Mouse (Mus musculus): Measurements from ENCODE around the gene Tsc22d4.

DNA sequence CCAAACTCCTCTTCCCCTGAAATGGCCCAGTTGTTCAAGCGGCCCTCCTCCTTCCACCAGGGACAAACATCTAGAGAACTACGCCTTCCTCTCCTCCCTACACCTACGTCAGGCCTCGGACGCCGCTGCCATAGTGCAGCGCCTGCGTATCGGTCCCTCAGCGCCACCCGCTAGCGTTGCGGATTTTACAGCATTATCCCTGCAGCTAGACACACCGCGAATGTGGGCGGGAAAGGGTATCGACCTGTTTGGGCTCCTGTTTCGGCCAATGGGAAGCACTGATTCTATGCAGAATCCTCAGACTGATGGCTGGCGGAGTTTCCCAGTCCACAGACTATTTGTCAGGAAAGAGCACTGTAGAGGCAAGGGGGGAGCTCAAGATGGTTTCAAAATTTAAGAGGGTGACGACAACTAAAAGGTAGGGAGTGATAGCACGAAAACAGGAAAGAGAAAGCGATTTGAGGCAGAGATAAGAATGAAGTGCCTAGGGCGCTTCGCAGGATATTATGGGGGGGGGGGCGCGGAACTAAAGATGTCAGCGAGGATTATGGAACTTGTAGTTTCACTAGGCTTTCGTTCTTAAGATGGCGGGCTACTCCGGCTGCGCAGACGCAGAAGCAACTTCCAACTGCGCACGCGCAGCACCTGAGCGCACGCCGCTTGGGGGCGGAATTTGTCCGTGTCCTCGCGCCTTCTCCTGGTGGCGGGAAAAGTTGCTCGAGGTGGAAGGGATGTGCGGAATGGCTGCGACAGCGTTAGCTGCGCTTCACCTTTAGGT is 41.8 kb downstream of the Tsc22d4 start, which contains the start of the genes Mepce and Zcwpw1:
- TF ChIP-seq MAX (IDR thresholded peaks at IDR 0.05) (peak; percentile 100), CTCF (IDR thresholded peaks at IDR 0.05; ENCODE audit: control insufficient read depth, insufficient read depth, insufficient read length) (peak; percentile 63), MYOG (IDR thresholded peaks at IDR 0.05; ENCODE audit: control insufficient read depth, extremely low read depth, insufficient read length) (no peak), USF1 (IDR thresholded peaks at IDR 0.05; ENCODE audit: low read depth) (no peak)

Data from C2C12 (cell line).